Mouse (Mus musculus) right cerebral cortex, postnatal 4 days (tissue): ENCODE measurements around the gene Gm5416.
"Not testable (repeated sequence)": the region's sequence is repeated elsewhere in the genome, so short reads cannot be mapped to it uniquely, and the experiment has no call there.

ENCODE experiments used
- DNase-seq: peaks from one replicate; pipeline ENCODE4 v3.0.0-alpha.2; 2022

Gene Gm5416

DNA sequence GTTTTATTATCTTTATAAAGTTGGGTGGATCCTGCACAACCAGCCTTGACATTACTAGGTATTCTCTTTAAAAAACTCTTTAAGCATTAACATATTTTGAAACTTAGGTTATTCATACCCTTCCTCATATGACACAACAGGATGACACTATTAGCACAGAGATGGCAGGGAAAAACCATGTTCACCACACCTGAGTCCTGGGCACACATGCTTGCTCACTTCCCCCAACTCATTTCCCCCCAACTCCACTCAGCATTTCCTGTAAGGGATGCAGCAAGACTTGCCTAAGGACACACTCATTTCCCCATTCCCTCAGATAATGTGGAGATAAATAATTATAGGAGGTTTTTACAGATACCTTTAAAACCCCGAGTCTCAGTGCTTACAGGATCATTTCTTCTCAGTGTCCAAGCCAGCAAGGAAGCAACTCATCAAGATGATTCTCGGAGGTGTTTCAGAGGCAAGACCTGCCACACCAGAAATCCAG lies at the start of gene Gm5416:
Gene Gm5416 (plus strand): TSS at position 437 of the 487 bp plus-strand sequence.
- DNase-seq, result no peak

DNA sequence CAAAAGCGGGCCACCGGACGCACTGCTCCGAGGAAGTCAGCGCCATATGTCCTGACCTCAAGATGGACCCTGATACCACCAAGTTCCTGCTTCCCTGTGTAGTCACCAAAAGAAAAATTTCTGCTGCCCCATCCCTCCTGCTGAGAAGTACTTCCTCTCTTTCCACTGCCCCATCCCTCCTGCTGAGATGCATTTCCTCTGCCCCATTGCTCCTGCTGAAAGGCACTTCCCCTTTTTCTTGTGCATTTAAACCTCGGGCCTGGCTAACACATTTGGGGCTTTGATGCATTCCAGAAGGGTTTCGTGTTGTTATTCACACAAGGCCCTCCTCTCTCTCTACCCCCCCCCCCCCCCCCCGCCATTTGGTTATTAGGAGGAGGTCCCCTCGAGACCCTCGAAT lies 42.4 kb upstream of the Gm5416 start:
- not testable (repeated sequence) for DNase-seq

DNA sequence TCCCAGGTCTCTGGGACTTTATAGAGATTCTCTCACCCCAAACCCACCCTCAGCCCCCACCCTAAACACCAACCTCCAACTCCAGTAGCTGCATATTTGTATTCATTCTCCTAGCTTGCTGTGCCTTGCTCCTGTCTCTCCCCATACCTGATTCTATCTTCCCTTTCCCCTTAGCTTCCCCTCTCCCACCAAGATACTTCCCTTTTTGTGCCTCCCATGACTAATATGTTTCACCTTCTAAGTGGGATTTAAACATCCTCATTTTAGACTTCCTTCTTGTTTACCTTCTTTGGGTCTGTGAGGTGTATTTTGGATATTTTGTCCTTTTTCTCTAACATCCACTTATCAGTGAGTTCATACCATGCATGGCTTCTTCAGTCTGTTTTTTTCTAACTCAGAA lies 34.1 kb upstream of the Gm5416 start:
- no peak for DNase-seq

DNA sequence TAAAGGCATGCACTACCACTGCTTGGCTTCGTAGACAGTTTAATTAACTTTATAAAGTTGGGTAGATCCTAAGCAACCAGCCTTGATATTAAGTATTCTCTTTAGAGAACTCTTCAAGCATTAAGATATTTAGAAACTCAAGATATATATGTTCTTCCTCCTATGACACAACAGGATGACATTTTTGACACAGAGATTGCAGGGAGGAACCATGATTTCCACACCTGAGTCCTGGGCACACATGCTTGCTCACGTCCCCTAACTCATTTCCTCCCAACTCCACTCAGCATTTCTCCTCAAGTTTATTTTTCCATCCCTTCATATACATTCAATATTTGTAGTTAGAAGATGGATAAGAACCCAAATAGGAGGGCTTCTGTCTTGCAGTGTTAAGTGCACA lies 30.3 kb upstream of the Gm5416 start:
- no peak for DNase-seq

DNA sequence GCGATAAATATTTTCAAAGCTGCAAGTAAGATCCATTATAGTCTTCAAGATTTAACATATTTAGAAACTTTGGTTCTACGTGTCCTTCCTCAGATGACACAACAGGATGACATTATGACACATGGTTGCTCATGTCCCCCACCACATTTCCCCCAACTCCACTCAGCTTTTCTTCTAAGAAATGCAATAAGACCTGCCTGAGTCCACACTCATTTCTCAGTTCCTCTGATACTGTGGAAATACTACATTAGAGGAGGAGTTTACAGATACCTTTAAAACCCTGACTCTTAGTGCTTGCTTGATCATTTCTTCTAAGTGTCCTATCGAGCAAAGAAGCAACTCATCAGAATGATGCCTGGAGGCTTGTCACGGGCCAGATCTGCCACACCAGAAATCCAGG lies 26.3 kb upstream of the Gm5416 start, which contains the start of gene Gm5483:
Gene Gm5483 (plus strand): TSS at position 301 of the 400 bp plus-strand sequence.
- not testable (repeated sequence) for DNase-seq

DNA sequence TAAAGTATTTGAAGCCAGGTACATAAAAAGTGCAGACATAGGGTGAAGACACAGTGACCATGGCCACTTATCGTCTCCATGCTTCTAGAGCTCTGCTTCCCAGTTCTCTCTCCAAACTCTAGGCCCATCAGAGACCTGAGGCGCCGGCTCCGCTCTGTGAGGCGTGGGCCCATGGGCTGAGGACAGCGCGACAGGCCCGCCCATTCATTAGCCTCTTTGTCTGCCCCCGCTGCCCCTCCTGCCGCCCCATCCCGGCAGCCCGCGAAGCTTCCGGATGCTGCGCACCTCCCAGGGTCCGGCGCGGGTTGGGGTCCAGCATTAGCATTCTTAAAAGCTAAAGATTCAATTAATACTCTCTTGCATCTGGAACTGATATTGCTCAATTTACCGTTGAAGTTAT lies 11.0 kb upstream of the Gm5416 start:
- DNase-seq, result no peak

DNA sequence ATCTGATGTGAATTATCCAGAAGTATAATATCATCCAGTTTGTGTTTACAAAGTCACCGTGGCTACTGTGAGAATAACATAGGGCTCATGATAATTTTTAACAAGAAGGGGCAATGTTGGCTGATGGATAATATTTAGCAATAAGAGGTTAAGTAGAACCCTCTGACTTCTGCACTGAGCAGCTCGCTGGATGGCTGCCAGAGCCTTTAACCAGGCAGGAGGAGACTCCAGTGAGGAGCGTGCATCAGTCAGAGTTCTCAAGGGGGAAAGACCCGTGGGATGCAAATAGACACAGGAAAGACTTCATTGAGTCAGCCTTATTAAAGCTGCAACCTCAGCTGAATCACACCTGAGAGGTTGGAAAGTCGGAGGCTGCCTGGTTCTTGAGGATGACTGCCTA lies 6.4 kb upstream of the Gm5416 start:
- DNase-seq, result no peak

DNA sequence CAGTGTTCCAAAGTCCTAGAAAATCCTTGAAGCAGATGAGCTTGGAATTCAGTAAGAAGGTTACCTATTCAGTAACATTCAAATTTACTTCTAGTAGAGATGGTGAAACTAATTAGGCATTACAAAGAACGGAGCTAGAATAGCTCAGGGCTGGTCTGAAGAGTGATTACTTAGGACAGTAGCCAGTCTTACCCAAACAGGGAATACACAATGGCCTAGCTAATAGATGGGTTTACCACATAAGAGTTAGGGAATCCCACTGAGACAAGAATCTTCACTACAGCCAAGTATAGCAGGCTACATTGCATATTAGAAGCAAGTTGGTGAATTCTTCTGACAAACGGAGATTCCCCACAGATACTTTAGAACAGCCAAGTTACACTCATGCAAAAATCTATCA lies 4.5 kb upstream of the Gm5416 start:
- not testable (repeated sequence) for DNase-seq

DNA sequence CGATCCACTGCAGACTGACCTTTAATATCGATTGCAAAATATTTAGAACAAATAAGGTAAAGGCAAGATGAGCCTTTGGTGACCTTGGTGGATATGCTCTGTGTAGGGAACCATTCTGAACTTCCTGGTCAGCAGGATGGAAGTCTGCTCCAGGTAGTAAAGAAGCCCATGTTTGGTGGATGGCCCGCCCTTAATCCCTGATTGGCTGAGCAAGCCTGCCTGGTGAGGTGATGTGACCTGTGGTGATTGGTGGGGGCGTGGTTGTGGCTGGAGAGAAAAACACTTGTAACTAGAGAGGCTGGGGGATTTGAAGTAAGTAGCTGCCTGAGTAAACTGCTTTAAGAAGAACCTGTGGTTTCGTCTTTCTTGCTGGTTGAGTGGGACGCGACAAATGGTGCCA lies 11.0 kb downstream of the Gm5416 start, which contains the start of gene 2010005H15Rik:
Gene 2010005H15Rik (plus strand): TSS at position 301 of the 400 bp plus-strand sequence.
- not testable (repeated sequence) for DNase-seq

DNA sequence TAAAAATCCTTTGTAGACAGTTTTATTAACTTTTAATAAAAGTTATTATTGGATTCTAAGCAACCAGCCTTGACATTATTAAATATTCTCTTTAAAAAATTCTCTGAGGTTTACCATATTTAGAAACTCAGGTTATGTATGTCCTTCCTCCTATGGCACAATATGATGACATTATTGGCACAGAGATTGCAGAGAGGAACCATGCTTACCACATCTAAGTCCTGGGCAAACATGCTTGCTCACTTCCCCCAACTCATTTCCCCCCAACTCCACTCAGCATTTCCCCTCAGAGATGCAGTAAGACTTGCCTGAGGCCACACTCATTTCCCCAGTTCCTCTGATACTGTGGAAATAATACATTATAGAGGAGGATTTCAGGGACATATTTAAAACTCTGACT lies 50.4 kb downstream of the Gm5416 start:
- DNase-seq, result not testable (repeated sequence)
